Mouse (Mus musculus): Measurements from ENCODE around the gene Tpo.

Gene Tpo

DNA sequence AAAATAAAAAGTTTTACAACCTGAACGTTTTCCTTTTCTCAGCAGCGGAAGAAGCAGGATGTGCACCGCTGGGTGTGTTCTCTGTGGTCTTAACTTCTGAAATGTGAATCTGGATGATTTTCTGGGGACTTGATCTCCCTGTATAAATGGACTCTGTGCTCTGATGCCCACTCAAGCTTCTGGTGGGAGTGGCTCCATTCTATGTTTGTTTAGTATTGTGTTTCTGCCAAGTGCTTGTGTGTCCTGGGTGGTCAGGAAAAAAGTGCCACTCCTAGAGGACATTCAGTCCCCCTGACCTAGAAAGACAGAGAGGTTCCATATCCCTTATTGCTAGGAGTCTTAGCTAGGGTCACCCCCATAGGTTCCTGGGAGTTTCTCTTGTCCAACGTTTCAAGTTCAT, at the start of gene Tpo:
Tpo (minus strand) TSS at position 101 of the 400 bp plus-strand sequence.
- 87% methylated on average over 4 of the region's 4 CpGs for WGBS

DNA sequence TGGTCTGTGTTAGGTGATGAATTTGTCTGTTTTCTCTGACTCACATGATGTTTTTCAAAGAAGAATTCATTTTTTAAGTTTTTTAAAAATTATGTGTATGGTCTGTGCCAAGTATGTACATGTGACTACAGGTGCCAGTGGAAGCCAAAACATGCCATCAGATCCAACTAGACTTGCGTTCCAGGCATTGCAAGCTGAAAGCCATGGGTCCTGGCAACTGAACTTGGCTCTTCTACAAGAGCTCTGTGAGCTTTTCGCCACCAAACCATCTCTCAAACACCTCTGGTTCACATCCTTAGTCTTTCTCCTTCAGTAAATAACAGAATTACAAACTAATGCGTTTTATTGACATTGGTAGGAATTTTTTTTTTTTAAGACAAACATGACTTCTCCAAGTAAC, 49.3 kb upstream of the Tpo start:
- WGBS: 74% methylated on average over 3 of the region's 3 CpGs

DNA sequence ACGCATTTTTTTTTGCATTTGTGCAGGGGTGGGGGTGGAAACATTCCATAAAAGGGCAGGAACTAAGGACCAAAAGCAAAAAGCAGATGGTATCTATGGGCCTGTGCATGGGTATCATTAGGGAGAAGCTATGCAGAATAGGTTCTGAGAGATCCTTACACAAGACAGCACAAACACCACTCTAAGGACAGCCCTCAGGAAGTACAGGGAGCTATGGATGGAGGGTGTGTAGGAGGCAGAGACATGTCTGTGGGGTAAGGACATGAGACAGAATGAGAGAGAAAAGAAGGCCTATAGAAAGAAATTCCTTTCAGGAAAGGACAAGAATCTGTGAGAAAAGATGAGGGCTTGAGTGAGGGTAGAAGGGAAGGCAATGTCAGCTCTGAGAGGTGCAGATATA, 47.2 kb upstream of the Tpo start:
- 72% methylated on average over 1 of the region's 1 CpGs for WGBS

DNA sequence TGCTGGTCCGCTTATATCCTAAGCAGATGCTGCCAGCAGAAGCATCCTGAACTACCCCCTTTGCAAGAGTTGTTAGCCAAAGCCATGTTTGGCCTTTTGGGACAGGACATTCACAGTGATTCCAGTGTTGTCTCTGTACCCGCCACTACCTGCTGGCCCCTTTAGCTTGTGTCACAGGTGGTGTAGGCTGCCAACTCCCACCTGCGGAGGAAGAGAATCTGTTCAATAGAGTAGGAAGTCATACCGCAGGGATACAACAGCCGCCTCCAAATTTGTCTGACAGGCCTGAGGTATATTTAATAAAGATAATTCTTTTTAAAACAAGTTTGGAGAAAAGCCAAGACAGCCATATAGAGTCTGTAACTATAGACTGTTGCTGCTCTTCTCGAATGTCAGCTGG, 45.5 kb upstream of the Tpo start:
- 73% methylated on average over 6 of the region's 6 CpGs for WGBS

DNA sequence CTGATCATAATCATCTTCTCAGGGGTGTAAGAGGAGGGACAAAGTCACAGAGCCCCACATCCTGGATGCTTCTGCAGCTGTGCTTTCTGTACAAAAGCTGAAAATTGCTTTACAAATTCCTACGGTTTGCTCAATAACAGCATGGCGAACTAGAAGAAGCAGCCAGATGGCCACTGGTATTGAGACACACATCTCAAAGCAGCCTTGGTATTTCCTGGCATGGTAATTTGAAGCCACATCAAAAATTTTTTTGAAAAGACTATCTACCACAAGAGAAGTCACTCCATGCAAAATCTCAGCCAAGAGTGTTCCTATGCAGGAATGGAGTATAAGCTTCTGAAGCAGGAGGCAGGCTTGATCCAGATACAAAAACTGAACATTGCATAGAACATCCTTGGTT, 45.1 kb upstream of the Tpo start:
- 57% methylated on average over 2 of the region's 2 CpGs for WGBS

DNA sequence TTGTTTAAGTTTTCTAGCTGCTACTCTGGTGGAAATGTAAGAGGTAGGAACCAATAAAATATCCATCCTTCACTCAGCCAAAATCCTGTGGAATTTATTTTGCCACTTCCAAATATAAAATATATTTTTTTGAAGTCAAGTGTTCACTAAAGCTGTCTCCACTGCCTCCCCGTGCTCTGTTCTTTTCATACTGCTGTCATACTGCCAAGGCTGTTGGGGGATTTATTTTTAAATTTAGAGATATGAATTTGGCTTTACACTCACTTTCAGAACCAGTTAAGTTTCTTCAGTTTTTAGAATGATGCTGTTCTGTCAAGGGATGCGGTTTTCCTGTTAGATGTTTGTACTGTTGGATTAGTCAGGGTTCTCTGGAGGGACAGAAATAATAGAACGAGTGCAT, 36.1 kb upstream of the Tpo start:
- 41% methylated on average over 3 of the region's 3 CpGs for whole genome bisulfite sequencing

DNA sequence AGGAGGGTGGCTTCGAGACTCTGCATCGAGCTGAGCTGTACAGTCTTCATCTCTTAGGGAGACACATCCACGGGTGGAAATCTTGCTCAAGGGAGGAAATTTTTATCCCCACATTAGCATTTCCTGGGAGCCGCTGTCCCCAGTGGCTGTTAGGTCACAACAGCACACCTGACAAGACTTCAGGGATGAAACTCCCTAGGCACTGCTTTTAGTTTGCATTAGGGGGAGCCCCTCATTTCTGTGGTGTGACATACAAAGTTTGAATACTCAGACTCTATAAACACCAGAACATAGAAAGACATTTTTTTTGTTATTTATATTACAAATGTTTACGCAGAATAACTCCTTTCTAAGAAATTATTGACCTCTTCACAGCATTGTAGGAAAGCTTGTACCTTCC, 32.1 kb upstream of the Tpo start:
- WGBS: 80% methylated on average over 5 of the region's 5 CpGs

DNA sequence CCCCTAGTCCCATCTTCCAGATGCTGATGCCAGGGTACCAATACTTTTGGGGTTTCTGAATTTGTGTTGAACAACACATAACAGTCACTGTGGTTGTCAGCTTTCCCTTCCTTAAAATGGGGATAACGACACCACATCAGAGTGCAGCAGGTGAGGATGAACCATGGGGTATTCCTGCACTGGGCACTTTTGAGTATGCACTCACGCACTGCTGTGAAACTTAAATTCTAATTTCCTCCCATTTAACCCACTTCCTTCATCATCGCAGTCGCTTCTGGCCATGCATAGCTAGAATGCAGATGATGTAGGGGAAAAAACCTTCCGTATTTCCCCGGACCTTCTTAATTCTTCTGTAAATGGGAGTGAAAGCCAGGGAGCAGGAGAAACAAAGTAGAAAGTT, 31.6 kb upstream of the Tpo start:
- WGBS: 88% methylated on average over 6 of the region's 6 CpGs

DNA sequence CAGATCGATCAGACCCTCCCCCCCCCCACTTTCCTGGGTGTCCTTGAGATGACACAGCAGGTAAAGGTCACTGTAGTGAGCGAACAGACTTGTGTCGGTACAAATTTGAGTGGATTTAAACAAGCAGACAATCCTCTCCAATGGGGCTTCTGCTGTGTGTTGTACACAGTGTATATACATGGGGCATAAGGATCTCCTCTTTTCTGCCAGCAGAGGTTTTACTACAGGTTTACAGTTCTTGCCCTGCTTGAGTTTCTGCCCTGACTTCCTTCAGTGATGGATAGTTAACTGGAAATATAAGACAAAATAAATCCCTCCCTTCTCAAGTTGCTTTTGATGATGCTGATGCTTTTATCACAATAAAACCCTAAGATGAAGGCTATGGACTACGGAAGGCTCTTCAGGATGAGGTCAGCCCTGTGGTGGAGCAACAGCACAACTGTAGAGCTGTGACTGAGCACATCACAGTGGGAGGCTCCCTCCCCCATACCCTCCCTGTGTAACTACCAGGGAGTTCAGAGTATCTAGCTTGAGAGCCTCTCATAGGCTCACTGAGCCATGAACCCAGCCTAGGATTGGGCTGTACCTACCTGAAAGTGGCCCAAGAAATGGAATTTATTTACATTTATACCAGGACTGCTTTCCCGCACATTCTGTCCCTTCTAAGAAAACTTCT, 29.4 kb upstream of the Tpo start:
- 81% methylated on average over 5 of the region's 5 CpGs for WGBS

DNA sequence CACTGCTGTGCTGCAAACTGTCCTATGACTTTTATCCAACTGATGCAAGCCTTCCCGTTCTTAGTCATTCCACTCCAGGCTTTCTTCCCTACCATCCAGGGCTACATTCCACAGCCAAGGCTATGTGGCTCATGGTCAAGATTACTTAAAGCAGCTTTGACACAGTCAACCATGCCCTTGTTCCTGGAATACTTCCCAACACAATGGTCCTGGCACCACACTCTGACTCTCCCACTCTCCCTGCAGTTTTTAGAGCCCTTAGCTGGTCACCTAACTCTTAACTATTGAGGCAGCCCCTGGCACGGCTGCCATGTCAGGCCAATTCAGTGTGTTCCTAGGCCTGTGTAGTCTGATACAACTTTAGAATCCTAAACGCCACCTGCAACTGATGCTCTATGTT, 28.1 kb upstream of the Tpo start:
- WGBS: 65% methylated on average over 3 of the region's 3 CpGs

DNA sequence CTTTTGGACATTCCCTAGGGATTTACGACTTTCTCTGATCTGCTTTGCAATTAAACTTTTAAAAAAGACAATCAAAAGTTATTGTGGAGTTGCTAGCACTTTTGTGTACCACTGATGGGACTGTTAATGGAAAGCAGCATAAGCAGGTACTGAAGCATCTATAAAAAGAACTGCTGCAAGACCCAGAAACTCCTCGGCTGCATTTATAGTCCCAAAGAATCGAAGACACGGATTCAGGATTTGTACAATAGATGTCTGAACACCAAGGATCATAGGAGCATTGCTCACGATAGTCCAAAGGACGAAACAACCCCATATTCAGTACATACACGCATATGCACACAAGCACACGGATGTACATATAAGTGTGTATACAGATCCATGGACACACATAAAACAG, 27.4 kb upstream of the Tpo start:
- WGBS: 72% methylated on average over 8 of the region's 8 CpGs

DNA sequence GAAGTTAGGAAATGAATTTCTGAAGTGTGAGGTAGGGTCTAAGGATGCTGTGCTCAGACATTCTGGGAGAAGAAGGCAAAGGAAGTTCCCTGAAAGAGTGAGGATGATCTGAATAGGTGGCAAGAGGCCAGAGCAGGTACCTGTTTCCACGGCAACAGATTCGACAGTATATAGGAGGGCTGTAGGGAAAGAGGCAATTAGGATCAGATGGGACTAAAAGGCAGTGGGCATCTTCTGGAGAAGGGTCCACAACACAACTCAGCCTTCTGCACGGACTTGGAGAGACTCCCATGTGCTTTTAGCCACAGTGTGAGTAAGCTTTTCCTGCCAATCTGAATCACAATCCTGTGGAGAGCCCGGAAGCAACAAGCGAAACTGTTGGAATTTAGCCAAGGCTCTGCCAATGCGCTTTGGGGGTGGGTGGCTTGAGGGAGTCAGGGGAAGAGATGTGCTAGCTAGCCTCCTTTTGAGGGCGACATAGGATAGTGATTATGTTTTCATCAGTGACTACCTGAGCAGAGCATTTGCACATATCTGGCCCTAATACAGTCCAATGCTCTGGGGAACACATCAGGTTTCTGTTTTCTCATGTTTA, 21.8 kb upstream of the Tpo start:
- 34% methylated on average over 7 of the region's 7 CpGs for WGBS

DNA sequence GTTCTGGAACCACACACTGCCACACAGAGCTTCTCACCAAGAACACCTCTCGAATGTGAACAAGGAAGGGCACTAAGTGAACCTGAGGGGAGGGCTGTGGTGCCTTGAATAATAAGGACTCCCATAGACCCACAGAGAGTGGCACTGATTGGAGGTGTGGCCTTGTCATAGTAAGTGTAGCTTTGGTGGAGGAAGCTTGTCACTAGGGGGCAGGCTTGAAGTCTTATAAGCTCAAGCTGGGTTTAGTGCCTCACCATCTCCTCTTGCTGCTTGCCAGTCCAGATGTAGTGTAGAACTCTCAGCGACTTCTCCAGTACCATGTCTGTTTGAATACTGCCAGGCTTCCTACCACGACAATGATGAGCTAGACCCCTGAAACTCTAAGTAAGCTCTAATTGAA, 9.7 kb upstream of the Tpo start:
- WGBS: 55% methylated on average over 3 of the region's 3 CpGs

DNA sequence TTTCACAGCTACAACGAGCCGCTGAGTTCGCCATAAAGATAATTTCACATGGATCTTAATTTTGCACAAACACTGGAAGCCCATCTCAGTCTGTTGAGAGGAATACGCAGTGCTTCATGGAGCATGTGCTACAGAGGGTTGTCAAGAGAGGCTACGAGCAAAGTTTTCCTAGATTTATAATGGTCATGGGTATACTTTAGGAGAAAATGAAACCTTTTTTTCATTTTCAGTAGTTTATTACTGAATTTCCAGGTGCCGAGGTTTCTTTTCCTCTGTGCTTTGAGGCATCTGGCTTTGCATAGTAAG, 3.1 kb downstream of the Tpo start:
- WGBS: 24% methylated on average over 6 of the region's 6 CpGs

DNA sequence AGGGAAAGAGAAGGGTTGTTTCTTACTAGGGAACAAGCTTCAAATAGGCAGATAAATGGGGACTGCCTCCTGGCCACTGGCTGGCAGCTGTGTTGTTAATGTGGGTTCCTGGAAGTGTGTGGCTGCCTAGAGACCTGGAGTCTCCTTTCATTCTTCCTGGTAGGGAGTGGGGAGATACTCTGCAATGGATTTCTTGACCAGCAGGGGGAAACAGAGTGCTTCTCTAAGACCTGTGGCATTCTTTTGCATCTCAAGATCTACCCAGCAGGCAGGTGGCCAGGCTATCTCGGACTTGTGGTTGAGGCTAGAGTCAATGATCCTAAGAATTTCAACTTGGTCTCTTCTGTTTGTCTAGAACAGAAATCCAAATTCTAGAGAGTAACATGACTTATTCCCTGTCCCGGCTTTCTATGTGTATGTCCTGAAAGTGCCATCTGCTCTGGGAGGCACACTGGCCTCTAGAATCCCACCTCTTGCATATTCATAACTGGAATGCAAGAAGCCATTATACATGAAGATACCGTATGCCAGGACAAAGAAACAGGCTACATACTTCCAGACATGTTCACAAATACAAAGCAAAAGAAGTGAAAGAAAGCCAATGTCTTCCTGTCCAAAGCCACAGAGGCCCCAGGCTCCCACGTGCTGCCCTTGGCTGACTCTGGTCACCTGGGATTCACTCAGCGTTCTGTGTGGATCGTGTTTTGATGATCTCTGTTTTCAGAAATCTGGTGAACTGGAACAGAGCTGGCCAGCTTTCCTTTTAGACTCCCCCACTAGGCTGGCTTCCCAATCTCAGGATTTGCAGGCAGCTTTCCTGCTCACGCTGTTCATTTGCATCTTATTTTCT, 3.6 kb downstream of the Tpo start:
- WGBS: 17% methylated on average over 7 of the region's 7 CpGs

DNA sequence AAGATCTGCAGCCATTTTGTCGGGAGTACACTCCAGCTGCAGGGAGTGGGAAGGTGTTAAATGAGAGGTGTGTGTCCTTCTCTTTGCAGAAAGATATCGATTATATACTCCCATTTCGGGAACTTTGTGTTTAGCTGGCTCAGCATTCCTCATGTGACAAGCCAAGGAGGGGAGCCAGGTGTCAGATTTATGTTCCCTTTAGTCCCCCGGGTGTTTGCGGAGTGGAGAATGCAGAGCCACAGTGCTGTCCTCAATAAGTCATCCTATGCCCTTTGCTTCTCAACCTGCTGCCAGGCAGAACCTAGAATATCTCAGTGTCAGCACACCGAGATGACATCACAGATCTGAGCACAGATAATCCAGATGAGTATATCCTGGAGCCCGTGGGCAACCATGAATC, 10.1 kb downstream of the Tpo start:
- WGBS: 60% methylated on average over 7 of the region's 7 CpGs

DNA sequence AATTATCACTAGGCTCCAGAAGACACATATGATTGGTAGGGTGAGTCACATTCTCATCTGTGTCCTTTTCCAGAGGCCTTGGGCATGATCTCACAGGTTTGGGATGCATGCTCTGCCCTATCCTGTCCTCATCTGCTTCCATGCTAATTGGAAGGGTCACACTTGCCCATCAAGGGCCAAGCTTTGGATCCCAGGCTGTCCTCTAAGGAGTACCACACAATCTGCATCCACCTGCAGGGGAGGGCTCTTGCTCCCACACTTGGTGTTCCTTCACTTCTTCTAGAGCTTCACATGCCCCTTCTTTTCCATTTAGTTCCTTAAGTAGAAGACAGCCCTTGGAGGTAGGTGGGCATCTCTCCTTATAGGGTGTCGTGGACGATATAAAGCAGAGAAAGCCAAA, 20.2 kb downstream of the Tpo start:
- 83% methylated on average over 2 of the region's 2 CpGs for WGBS

DNA sequence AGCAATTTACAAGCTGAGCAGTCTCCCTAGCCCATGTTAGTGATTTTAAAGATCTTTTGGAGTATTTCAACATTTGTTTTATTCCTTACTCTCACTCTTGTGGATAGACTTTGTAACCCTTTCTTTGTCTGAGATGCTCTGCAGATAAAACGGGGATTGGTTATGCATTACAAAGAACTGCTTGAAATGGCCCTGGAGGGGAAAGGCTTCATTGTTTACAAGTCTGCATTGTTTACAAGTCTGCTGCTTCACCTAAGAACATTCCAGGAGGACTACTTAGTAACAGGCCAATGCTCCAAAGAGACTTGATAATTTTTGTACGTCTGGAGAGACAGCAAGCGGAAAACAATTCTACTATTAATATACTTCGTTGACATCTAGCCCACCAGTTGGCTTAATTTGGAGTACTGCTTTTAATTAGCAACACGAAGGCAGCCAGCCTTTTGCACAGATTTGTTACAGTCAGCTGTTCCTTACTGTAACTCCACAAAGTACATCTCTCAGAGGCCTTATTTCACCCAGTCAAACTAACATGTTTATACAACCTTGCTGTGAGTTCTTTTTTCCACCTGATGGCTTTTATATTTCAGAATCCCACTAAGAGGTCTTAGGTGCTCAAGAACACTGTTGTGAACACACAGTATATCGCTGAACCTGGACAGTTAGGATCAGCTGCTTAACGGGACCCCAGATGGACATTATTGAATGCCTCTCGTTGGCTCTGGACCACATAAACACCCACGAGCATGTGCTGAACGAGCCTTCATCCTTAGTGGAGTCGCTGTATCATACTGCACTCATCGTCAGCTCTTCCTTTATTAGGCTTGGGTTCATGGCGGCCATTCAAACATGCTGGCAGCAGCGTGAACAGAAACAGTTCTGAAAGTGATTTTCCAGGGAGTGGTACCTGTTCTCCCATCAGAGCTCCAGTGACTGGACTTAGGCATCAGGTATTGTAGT, 22.5 kb downstream of the Tpo start:
- WGBS: 53% methylated on average over 14 of the region's 14 CpGs

DNA sequence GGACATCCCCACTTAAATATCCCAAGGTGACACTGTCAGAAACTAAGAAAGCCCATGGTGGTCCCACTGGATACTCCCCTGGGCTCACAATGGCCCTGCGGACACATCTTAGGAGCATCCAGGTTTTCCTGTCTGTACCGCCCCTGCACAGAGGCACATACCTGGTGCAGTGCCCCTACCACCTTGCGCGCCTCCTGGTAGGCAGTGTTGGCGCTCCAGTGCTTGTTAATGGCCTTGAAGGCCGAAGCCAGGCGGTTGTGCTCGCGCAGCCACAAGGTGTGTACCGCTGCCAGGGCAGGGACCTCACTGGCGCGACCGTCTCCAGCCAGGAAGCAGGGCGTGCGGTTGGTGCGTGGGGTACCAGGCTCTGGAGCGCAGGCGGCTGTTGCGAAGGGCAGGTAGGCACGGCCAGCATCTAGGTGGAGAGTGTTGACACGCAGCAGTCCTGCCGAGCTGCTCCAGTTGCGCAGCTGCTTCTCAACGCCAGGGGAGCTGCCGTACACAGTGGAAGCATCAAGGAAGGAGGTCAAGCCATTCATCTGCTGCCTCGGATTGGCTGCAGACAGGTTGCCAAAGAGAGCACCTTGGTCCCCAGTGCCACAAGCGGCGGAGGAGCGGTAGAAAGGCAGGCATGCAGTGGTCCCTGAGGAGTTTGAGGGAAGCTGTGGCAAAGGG, 29.4 kb downstream of the Tpo start:
- WGBS: 61% methylated on average over 29 of the region's 29 CpGs

DNA sequence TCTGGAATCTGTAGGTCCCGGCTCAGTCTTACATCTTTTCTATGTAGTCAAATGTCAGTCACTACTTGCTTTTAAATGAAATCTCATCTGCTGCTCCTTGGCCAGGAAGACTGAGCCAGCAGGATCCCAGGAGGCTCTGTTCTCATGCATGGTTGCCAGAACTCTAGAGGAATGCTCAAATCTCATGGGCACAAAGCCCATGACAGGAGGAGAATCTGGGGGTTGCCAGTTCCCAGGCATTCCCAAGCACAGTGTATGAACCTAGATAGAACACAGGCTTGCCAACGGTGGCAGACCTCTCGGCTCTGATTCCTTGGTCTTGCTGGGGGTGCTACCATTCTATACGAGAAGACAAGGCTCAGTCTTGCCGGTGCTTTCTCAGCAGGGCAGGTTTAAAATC, 40.3 kb downstream of the Tpo start:
- 59% methylated on average over 5 of the region's 5 CpGs for WGBS

DNA sequence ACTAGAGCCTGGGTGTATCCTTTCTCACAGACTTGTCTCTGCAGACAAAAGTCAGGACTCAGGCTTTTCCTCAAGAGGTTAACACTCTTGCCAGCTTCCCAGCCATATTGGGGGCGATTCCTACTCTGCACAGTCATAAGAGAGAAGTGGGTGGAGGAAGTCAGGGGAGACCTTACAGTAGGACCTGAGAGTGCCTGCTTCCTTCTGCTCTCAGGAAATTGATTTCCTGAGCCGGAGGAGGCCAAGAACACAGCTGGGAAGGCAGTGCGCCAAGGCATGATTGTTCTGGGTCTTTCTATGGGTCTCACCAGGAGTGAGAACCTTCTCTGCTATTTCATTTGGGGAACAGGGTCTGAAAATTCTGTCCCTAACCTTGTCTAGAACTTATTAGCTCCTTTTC, 48.5 kb downstream of the Tpo start:
- WGBS: 50% methylated on average over 3 of the region's 3 CpGs

DNA sequence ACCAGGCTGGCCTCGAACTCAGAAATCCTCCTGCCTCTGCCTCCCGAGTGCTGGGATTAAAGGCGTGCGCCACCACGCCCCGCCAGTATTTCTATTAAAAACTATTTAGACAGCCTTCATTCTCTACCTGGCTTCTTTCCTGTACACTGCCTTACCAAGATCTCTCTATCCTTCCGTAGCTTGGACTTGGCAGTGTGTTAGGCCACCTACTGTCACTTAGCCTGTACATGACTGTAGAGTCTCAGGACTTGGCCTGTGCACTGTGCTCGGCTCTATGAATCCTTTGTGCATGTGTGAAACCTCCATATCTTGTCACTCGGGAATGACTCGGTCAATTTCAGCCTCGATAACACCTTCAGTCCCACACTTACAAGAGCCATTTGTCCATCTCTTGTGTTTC, 55.4 kb downstream of the Tpo start:
- 89% methylated on average over 11 of the region's 11 CpGs for WGBS

All from cerebral cortex, adult 2 months (tissue).